Mouse (Mus musculus) c-Kit-positive CD71-positive TER-119-negative erythroid progenitor cells, embryonic 14.5 days (primary cell): ENCODE measurements at regions not wholly inside any gene's neighbourhood (a gene's known extent, or its start where the extent isn't known, plus 50 kb on each side); places are given as distances from the start of the nearest gene placed in this dataset.
"Not testable (repeated sequence)": the region's sequence is repeated elsewhere in the genome, so short reads cannot be mapped to it uniquely, and the experiment has no call there.

ENCODE experiments used
- DNase-seq: peaks from one replicate; pipeline ENCODE4 v3.0.0-alpha.2; 2013; ENCODE audit warnings: low read depth

GRCm38 (mm10) chr13:16487292-16487691 lies 475.6 kb downstream of the Inhba start:
- no peak for DNase-seq

- DNase-seq = not testable (repeated sequence)
Observed at GRCm38 (mm10) chr13:16490680-16491079, 479.0 kb downstream of the Inhba start.

- no peak for DNase-seq
Observed at GRCm38 (mm10) chr13:16498052-16498451, 486.4 kb downstream of the Inhba start.

GRCm38 (mm10) chr13:16512876-16513275 lies 501.2 kb downstream of the Inhba start:
- no peak for DNase-seq

- no peak for DNase-seq
Observed at GRCm38 (mm10) chr13:16515195-16515594, 503.5 kb downstream of the Inhba start.

- DNase-seq = no peak
Observed at GRCm38 (mm10) chr13:16529036-16529435, 517.4 kb downstream of the Inhba start.

- DNase-seq = no peak
Observed at GRCm38 (mm10) chr13:16543771-16544170, 532.1 kb downstream of the Inhba start.

GRCm38 (mm10) chr13:16550060-16550459 lies 538.4 kb downstream of the Inhba start:
- DNase-seq = no peak

- no peak for DNase-seq
Observed at GRCm38 (mm10) chr13:16564988-16565387, 553.3 kb downstream of the Inhba start.

GRCm38 (mm10) chr13:16574069-16574468 lies 562.4 kb downstream of the Inhba start:
- DNase-seq = no peak

GRCm38 (mm10) chr13:16586286-16586685 lies 574.6 kb downstream of the Inhba start:
- DNase-seq = no peak

- no peak for DNase-seq
Observed at GRCm38 (mm10) chr13:16619755-16620154, 608.1 kb downstream of the Inhba start.

GRCm38 (mm10) chr13:16626584-16626983 lies 614.9 kb downstream of the Inhba start:
- DNase-seq = no peak

- no peak for DNase-seq
Observed at GRCm38 (mm10) chr13:16633445-16634092, 621.9 kb downstream of the Inhba start.

GRCm38 (mm10) chr13:16636251-16636650 lies 624.6 kb downstream of the Inhba start:
- DNase-seq = no peak

- DNase-seq = no peak
Observed at GRCm38 (mm10) chr13:16641611-16642449, 630.2 kb downstream of the Inhba start.

GRCm38 (mm10) chr13:16642450-16642994 lies 630.9 kb downstream of the Inhba start:
- no peak for DNase-seq

- no peak for DNase-seq
Observed at GRCm38 (mm10) chr13:16645311-16645710, 633.7 kb downstream of the Inhba start.

GRCm38 (mm10) chr13:16646056-16646455 lies 634.4 kb downstream of the Inhba start:
- DNase-seq = no peak

GRCm38 (mm10) chr13:16646649-16647048 lies 635.0 kb downstream of the Inhba start:
- DNase-seq = no peak

- DNase-seq = no peak
Observed at GRCm38 (mm10) chr13:16656110-16656509, 644.5 kb downstream of the Inhba start.

GRCm38 (mm10) chr13:16659894-16660293 lies 648.2 kb downstream of the Inhba start:
- DNase-seq = no peak

- no peak for DNase-seq
Observed at GRCm38 (mm10) chr13:16668652-16669051, 657.0 kb downstream of the Inhba start.
